Mouse (Mus musculus): ENCODE measurements around the gene B3gnt2.

DNA sequence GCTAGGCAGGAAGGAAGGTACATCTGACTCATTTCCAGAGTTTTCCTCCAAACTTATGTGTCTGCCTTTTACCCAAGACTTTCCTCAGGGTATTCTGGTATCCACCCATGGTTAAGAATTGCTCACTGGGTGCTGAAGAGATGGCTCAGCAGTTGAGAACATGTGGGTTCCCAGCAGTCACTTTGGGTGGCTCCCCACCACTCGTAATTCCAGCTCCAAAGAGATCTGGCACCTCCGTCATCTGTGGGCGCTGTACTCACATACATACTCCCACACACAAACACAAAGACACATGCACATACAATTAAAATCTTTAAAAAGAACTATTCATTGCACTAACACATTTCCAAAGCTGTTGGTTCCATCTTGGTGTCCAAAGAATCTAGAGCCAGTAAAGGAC lies 28.5 kb upstream of the B3gnt2 start:
- TF ChIP-seq EP300 (IDR thresholded peaks at IDR 0.05), result no peak
- no peak for TF ChIP-seq CTCF (IDR thresholded peaks at IDR 0.05)
